Mouse (Mus musculus): Measurements from ENCODE around the gene Atg101.
A peak's percentile ranks its signal among the peaks of the same experiment; 100 is the strongest.

Gene Atg101

GRCm38 (mm10) chr15:101338359-101338758 lies 54.3 kb downstream of the Atg101 start:
- DNase-seq (ENCODE audit: low read depth): no peak

DNA sequence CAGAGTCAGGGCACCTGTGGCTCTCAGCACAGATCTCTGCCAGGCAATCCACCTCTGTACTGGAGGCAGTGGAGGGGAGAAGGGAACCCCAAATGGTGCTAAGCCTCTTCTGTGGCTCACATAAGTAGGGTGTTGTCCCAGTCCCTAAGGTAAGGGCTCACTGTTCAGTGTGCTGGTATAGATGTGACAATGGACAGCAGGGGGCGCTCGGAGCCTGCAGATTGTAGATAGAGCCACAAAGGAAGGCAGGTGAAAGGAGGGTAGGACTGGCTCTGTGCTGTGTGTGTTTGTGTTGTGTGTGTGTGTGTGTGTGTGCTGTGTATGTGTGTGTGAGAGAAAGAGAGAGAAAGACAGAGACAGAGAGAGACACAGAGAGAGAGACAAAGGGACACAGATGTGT lies 55.5 kb downstream of the Atg101 start:
- peak; percentile 82 for DNase-seq (ENCODE audit: low read depth)

Measured in c-Kit-positive CD71-negative TER-119-negative erythroid progenitor cells, embryonic 14.5 days (primary cell).